Mouse (Mus musculus) C2C12 (cell line): ENCODE measurements around the gene Spem1.

Source experiments
- CEBPB ChIP-seq: IDR thresholded peaks from one replicate; pipeline ENCODE4 v1.6.1; 2011; ENCODE audit warnings: low read depth, mild to moderate bottlenecking, control low read depth, moderate library complexity
- CTCF ChIP-seq: IDR thresholded peaks from one replicate; pipeline ENCODE4 v1.5.1; 2011; ENCODE audit not compliant: control insufficient read depth, insufficient read depth, insufficient read length
- FOSL1 ChIP-seq: IDR thresholded peaks from one replicate; pipeline ENCODE4 v1.8.0; 2011; ENCODE audit warnings: mild to moderate bottlenecking, low read length; ENCODE audit not compliant: poor library complexity, insufficient read depth, severe bottlenecking
- MAX ChIP-seq: IDR thresholded peaks from one replicate; pipeline ENCODE4 v1.6.1; 2011; ENCODE audit warnings: mild to moderate bottlenecking, control low read depth
- MYOD1 ChIP-seq: IDR thresholded peaks from one replicate; pipeline ENCODE4 v1.6.1; 2011; ENCODE audit warnings: low read depth; ENCODE audit not compliant: control insufficient read depth, insufficient read length
- MYOG ChIP-seq: IDR thresholded peaks from one replicate; pipeline ENCODE4 v1.6.1; 2011; ENCODE audit not compliant: control insufficient read depth, insufficient read length; ENCODE audit errors: extremely low read depth
- USF1 ChIP-seq: IDR thresholded peaks from one replicate; pipeline ENCODE4 v1.6.1; 2011; ENCODE audit warnings: low read depth, mild to moderate bottlenecking, control low read depth, moderate library complexity

DNA sequence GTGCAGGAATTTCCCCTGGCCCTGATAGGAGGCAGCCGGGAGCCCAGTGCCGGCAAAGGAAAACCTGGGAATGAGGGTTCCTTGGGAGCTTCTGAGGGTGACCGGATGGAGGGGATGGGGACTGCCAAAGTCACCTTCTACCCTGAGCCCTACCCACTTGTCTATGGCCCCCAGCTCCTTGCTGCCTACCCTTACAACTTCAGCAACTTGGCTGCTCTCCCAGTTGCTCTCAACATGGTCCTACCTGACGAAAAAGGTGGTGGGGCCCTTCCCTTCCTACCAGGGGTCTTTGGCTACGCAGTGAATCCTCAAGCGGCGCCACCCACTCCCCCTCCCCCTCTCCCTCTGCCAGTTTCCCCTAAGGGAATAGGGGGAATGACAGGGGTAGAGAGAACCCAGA, 43.0 kb downstream of the Spem1 start:
- TF ChIP-seq CTCF (no peak), USF1 (no peak), MAX (no peak), MYOD1 (no peak), CEBPB (no peak), MYOG (no peak), FOSL1 (no peak)
